Mouse (Mus musculus) kidney, postnatal 0 days (tissue): ENCODE results near the gene Gm49336. TPM values are rescaled to one million over a fixed set of nuclear protein-coding genes. Genes with fewer than 3 reads are reported as not detected.

Experiments
- ATAC-seq: fragments of 200-750 bp; cut with Nextera tagmentation; replicated peaks from 2 replicates; pipeline ENCODE4 v1.8.0; 2017; ENCODE audit warnings: low read depth, moderate number of reproducible peaks, moderate TSS enrichment, moderate library complexity; ENCODE audit not compliant: low FRiP score
- DNase-seq: peaks from one replicate; pipeline ENCODE4 v3.0.0-alpha.2; 2016; ENCODE audit warnings: low spot score
- H3K27ac ChIP-seq: fragments of 300-500 bp; sonication (generic); 2 replicates; pipeline ENCODE4 v1.5.1; 2014; ENCODE audit warnings: mild to moderate bottlenecking
- H3K27me3 ChIP-seq: fragments of 300-500 bp; sonication (generic); 2 replicates; pipeline ENCODE4 v1.6.1; 2014; ENCODE audit warnings: low read length, mixed read lengths; ENCODE audit not compliant: insufficient read depth
- H3K36me3 ChIP-seq: fragments of 300-500 bp; sonication (generic); 2 replicates; pipeline ENCODE4 v1.6.1; 2014; ENCODE audit warnings: low read length, mixed read lengths; ENCODE audit not compliant: insufficient read depth
- H3K4me1 ChIP-seq: fragments of 300-500 bp; sonication (generic); replicated peaks from 2 replicates; pipeline ENCODE4 v1.6.1; 2014; ENCODE audit warnings: antibody characterized with exemption, low read length, mixed read lengths; ENCODE audit not compliant: insufficient read depth
- H3K4me2 ChIP-seq: fragments of 300-500 bp; sonication (generic); 2 replicates; pipeline ENCODE4 v1.6.1; 2014; ENCODE audit warnings: mild to moderate bottlenecking, low read length, moderate library complexity, mixed read lengths
- H3K4me3 ChIP-seq: fragments of 300-500 bp; sonication (generic); replicated peaks from 2 replicates; pipeline ENCODE4 v1.5.1; 2014; ENCODE audit warnings: low read depth, low read length
- H3K9ac ChIP-seq: fragments of 300-500 bp; sonication (generic); 2 replicates; pipeline ENCODE4 v1.6.1; 2014; ENCODE audit warnings: low read depth, low read length
- H3K9me3 ChIP-seq: fragments of 300-500 bp; sonication (generic); replicated peaks from 2 replicates; pipeline ENCODE4 v1.6.1; 2016; ENCODE audit warnings: low read length, inconsistent platforms, mixed read lengths
- CTCF ChIP-seq: IDR thresholded peaks from 2 replicates; pipeline ENCODE4 v1.5.1; 2016; ENCODE audit warnings: antibody characterized with exemption, low read depth, mild to moderate bottlenecking, moderate library complexity
- WGBS: fragments of 180-500 bp; shearing (Covaris S2); extraction: QIAGEN DNeasy Blood & Tissue Kit; methylation state at CpG from one replicate; pipeline ENCODE4 v1.1.7; 2014; 5-methylcytosine and 5-hydroxymethylcytosine counted together
- polyA plus RNA-seq: library from polyadenylated mRNA; unstranded; fragments of >200 nt; fragmentation: Nextera tagmentation; extraction: Ambion mirVana; gene quantifications from 2 replicates; pipeline ENCODE4 v1.2.1, GENCODE M21; 2015

Gm49336 gene
- polyA plus RNA-seq, 1 experiment from 2014 or later: 32.6 TPM

DNA sequence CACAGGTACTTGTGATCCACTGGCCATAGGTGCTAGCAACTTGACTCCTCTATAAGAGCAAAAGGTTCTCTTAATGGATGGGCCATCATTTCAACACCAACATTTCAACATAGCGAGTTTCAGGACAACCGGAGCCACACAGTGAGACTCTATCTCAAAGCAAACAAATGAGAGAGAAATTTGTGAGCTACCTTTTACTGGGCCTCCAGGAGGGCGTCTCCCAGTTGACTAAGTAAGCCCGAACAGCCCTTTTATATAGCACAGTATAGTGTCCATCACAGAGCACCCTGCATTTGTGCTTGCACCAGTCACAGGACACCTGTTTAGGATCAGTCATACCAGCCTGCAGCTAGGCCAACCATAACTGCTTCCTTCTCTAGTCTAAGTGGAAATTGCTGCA lies 5.8 kb upstream of the Gm49336 start:
- Histone ChIP-seq H3K9me3 (no peaks in the 10 kb centered on the region), H3K27ac (no peak overlapping the region), H3K27me3 (no peaks in the 10 kb centered on the region), H3K36me3 (no peaks in the 10 kb centered on the region), H3K4me2 (no peak overlapping the region), H3K4me3 (no peak overlapping the region), H3K4me1 (no peaks in the 10 kb centered on the region; the same call in 1 of the 2 replicates), H3K9ac (no peak overlapping the region)
- ATAC-seq: no peak
- no peak for DNase-seq
- WGBS: 68% methylated on average over 4 of the region's 4 CpGs
- TF ChIP-seq CTCF: no peak

DNA sequence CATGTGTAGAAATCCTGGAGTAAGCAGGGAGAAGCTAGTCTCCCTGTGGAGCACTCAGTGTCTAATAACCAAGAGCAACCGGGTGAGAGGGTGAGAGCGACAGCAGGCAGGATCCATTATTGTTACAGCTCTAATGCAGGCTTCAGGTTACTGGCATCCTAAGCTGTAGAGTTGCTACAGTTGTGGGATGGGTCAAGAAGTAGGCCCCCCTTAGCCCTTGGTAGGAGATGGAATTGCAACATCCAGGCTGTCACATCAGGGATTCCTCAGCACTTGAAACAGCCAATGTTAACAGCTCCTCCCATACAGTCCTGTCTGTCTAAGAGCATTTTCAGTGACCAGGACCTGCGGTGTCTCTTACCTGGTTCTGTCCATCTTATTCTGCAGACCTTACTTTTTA lies 5.0 kb upstream of the Gm49336 start:
- 0 out of 2 replicates have a peak, but pooled peaks have one; percentile 6 for TF ChIP-seq CTCF
- 22% methylated on average over 3 of the region's 3 CpGs for WGBS
- no peaks in the 10 kb centered on the region for H3K27me3 ChIP-seq
- no peak overlapping the region for H3K9ac ChIP-seq
- H3K36me3 ChIP-seq: no peaks in the 10 kb centered on the region
- no peak overlapping the region for H3K27ac ChIP-seq
- ATAC-seq (no peak), DNase-seq (peak; percentile 36)
- H3K4me1 ChIP-seq: no peaks in the 10 kb centered on the region; the same call in 1 of the 2 replicates
- no peak overlapping the region for H3K4me2 ChIP-seq
- H3K4me3 ChIP-seq: no peak overlapping the region
- no peaks in the 10 kb centered on the region for H3K9me3 ChIP-seq

DNA sequence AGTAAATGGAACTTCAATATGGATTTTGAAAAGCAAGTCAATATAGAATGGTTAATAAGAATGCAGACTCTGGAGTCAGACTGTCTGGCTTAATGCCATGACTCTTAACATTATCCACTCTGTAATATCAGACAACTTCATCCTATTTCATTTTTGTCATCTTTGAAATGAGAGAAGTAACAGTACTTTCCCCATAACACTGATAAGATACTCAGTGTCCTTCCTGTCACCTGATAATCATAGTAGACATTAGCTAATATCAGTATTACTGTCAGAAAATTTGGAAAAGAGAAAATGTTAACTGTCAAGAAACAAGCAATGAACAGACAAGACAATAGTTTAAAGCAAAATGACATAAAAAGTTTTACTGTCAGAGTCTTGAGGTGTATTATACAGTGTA lies 3.5 kb upstream of the Gm49336 start:
- DNase-seq: no peak
- Histone ChIP-seq H3K9ac (no peak overlapping the region), H3K36me3 (no peaks in the 10 kb centered on the region), H3K4me3 (no peak overlapping the region), H3K4me1 (no peaks in the 10 kb centered on the region; the same call in 1 of the 2 replicates), H3K27me3 (no peaks in the 10 kb centered on the region), H3K27ac (no peak overlapping the region), H3K4me2 (no peak overlapping the region), H3K9me3 (no peaks in the 10 kb centered on the region)
- ATAC-seq: no peak
- no peak for TF ChIP-seq CTCF

DNA sequence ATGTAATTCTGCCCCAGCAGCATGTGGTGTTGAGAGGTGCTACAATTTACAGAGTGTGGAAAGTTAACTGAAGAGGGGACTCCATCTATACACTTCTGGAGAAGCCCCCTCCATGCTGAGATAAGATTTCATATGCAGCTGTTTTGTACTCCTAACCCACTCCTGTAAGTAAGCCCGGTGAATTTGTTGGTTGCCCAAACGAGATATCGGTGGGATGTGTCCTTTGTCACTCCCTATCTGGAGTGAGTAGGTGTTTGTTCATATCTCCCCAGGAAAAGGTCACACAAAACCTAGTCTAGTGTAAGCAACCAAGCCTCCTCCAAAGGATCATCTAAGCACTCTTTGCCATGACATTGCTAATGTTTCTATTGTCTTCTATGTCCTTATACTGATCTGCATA lies 2.2 kb upstream of the Gm49336 start:
- H3K4me3 ChIP-seq: no peak overlapping the region
- WGBS: 91% methylated on average over 3 of the region's 3 CpGs
- H3K9me3 ChIP-seq: no peaks in the 10 kb centered on the region
- no peaks in the 10 kb centered on the region; the same call in 1 of the 2 replicates for H3K4me1 ChIP-seq
- DNase-seq: no peak
- no peak overlapping the region for H3K27ac ChIP-seq
- no peak for TF ChIP-seq CTCF
- no peak overlapping the region for H3K4me2 ChIP-seq
- no peaks in the 10 kb centered on the region for H3K36me3 ChIP-seq
- no peak for ATAC-seq
- no peaks in the 10 kb centered on the region for H3K27me3 ChIP-seq
- H3K9ac ChIP-seq: no peak overlapping the region

DNA sequence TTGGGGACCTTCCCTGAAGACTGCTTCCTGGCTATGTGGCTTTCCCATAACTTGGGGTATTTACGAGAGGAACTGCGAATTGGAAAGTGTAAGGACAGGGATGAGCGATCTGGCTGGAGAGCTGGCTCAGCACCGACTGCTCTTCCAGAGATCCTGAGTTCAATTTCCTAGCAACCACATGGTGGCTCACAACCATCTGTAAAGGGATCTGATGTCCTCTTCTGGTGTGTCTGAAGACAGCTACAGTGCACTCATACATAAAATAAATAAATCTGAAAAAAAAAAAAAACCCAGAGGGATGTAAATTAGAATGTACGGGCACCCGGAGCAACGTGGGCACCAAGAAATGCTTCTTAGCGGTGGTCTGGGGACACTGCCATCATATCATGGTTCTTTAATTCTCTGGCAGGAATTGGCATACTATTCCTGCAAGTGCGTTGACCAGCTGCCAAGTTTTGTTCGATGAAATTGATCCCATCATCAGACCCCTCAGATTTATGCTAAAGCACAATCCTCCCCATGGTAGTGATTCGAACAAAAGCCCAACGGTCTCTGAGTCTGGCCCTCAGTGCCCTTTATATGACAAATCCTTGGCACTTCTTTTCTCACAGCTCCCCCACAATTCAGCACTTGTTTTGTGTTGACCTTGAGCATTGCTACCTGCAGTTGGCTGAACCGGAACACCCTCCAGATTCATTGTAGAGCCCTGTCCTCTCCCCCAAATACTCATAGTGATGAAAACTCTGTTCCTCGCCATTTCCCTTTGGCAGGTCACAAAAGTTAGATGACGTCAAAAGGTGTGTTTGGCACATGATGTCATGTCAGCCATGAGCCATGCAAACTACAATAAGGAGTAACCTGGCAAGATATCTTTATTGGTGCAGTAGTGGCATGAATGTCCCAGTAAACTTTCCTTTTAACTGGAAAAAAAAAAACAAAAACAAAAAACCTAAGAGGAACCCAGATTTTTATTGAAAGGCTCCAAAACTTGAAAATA lies 995 bp upstream of the Gm49336 start:
- Histone ChIP-seq H3K4me3 (peak overlapping the region; percentile 98), H3K9ac (peak overlapping the region; percentile 80), H3K9me3 (no peaks in the 10 kb centered on the region), H3K27me3 (no peaks in the 10 kb centered on the region), H3K27ac (peak overlapping the region; percentile 96), H3K36me3 (no peaks in the 10 kb centered on the region), H3K4me2 (peak overlapping the region; percentile 89), H3K4me1 (no peaks in the 10 kb centered on the region; the same call in 1 of the 2 replicates)
- no peak for DNase-seq
- WGBS: 20% methylated on average over 15 of the region's 15 CpGs
- ATAC-seq: peak; percentile 40; the same call in 1 of the 2 replicates
- peak; percentile 25; the same call in 1 of the 2 replicates for TF ChIP-seq CTCF

DNA sequence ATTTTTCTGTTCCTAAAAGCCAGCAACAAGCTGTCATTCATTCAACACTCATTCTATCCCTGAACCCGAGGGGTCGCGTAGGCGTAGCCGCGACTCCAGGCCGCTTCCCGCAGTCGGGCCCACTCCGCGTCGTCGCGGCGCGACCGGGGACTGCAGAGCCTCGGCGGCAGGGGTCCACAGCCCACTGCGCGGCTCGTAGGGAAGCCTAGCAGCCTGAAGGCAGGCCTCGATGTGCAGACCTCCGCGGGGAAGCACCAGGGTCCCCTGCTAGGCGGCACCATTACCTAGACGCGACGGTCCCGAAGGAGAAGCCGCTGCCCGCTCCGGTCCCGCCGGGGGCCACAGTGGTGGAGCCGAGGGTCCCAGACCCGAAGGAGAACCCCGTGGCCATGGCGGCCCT lies 428 bp downstream of the Gm49336 start:
- Histone ChIP-seq H3K4me3 (peak overlapping the region; percentile 98), H3K36me3 (0 out of 2 replicates have a peak, but pooled peaks cover 2% of the 10 kb centered on the region), H3K4me2 (peak overlapping the region; percentile 89), H3K9ac (peak overlapping the region; percentile 96), H3K9me3 (no peaks in the 10 kb centered on the region), H3K27ac (peak overlapping the region; percentile 95), H3K4me1 (no peaks in the 10 kb centered on the region; the same call in 1 of the 2 replicates), H3K27me3 (no peaks in the 10 kb centered on the region)
- under 1% methylated on average over 39 of the region's 39 CpGs for WGBS
- DNase-seq (peak; percentile 50), ATAC-seq (peak; percentile 57)
- TF ChIP-seq CTCF: no peak
